Mouse (Mus musculus): Measurements from ENCODE around the gene Lrguk. TPM values are rescaled to one million over a fixed set of nuclear protein-coding genes. Genes with fewer than 3 reads are reported as not detected.

Lrguk gene
- polyA plus RNA-seq, 1 experiment from 2014 or later: 0.59 TPM

- 73% methylated on average over 4 of the region's 4 CpGs for WGBS
Observed at GRCm38 (mm10) chr6:34179911-34180310, 150.7 kb downstream of the Lrguk start.

GRCm38 (mm10) chr6:34181961-34182360 is 152.7 kb downstream of the Lrguk start:
- no peak for ATAC-seq (ENCODE audit: insufficient number of reproducible peaks, insufficient read depth, low FRiP score, low read depth)
- H3K4me1 ChIP-seq (ENCODE audit: control insufficient read depth in 2 of 2, insufficient read depth in 2 of 2, low read length in 2 of 2): no peaks in the 10 kb centered on the region
- WGBS: 41% methylated on average over 3 of the region's 3 CpGs
- H3K4me3 ChIP-seq (ENCODE audit: control insufficient read depth in 1 of 2, insufficient read depth in 1 of 2, low read depth in 1 of 2, low read length in 2 of 2): no peak overlapping the region
- no peaks in the 10 kb centered on the region for H3K27me3 ChIP-seq (ENCODE audit: control insufficient read depth, insufficient read depth, low read length)
- H3K4me2 ChIP-seq (ENCODE audit: low read length): no peak overlapping the region
- no peak overlapping the region for H3K9ac ChIP-seq (ENCODE audit: low read length)
- H3K36me3 ChIP-seq (ENCODE audit: control insufficient read depth, insufficient read depth, low read length): no peaks in the 10 kb centered on the region
- H3K27ac ChIP-seq (replicated peaks in 1 of 2; ENCODE audit: control insufficient read depth in 1 of 2, insufficient read depth in 1 of 2, low read depth in 2 of 2, low read length in 2 of 2): no peak overlapping the region
- no peaks in the 10 kb centered on the region for H3K9me3 ChIP-seq (ENCODE audit: control insufficient read depth, low read length)

More at GRCm38 (mm10) chr6:34179911-34180310, 150.7 kb downstream of the Lrguk start:
- no peak for ATAC-seq (ENCODE audit: insufficient number of reproducible peaks, insufficient read depth, low FRiP score, low read depth)
- H3K9me3 ChIP-seq (ENCODE audit: control insufficient read depth, low read length): no peaks in the 10 kb centered on the region
- no peak overlapping the region for H3K9ac ChIP-seq (ENCODE audit: low read length)
- no peak overlapping the region for H3K4me3 ChIP-seq (ENCODE audit: control insufficient read depth in 1 of 2, insufficient read depth in 1 of 2, low read depth in 1 of 2, low read length in 2 of 2)
- no peaks in the 10 kb centered on the region for H3K27me3 ChIP-seq (ENCODE audit: control insufficient read depth, insufficient read depth, low read length)
- H3K27ac ChIP-seq (replicated peaks in 1 of 2; ENCODE audit: control insufficient read depth in 1 of 2, insufficient read depth in 1 of 2, low read depth in 2 of 2, low read length in 2 of 2): no peak overlapping the region
- H3K36me3 ChIP-seq (ENCODE audit: control insufficient read depth, insufficient read depth, low read length): no peaks in the 10 kb centered on the region
- H3K4me1 ChIP-seq (ENCODE audit: control insufficient read depth in 2 of 2, insufficient read depth in 2 of 2, low read length in 2 of 2): peaks cover 0 to 10% of the 10 kb centered on the region in 2 experiments; a peak in 3 of 4 replicates
- no peak overlapping the region for H3K4me2 ChIP-seq (ENCODE audit: low read length)

- no peak for ATAC-seq (ENCODE audit: insufficient number of reproducible peaks, insufficient read depth, low FRiP score, low read depth)
Observed at GRCm38 (mm10) chr6:34183326-34183725, 154.1 kb downstream of the Lrguk start.

More at GRCm38 (mm10) chr6:34183326-34183725, 154.1 kb downstream of the Lrguk start:
- Histone ChIP-seq H3K27ac (replicated peaks in 1 of 2; ENCODE audit: control insufficient read depth in 1 of 2, insufficient read depth in 1 of 2, low read depth in 2 of 2, low read length in 2 of 2) (no peak overlapping the region), H3K36me3 (ENCODE audit: control insufficient read depth, insufficient read depth, low read length) (no peaks in the 10 kb centered on the region), H3K4me3 (ENCODE audit: control insufficient read depth in 1 of 2, insufficient read depth in 1 of 2, low read depth in 1 of 2, low read length in 2 of 2) (no peak overlapping the region), H3K9ac (ENCODE audit: low read length) (no peak overlapping the region), H3K4me2 (ENCODE audit: low read length) (no peak overlapping the region), H3K4me1 (ENCODE audit: control insufficient read depth in 2 of 2, insufficient read depth in 2 of 2, low read length in 2 of 2) (peaks cover 3 to 4% of the 10 kb centered on the region in 2 experiments; a peak in 1 of 4 replicates), H3K27me3 (ENCODE audit: control insufficient read depth, insufficient read depth, low read length) (no peaks in the 10 kb centered on the region), H3K9me3 (ENCODE audit: control insufficient read depth, low read length) (no peaks in the 10 kb centered on the region)
- WGBS: 76% methylated on average over 3 of the region's 3 CpGs

Other genes starting within 250 kb of the Lrguk start
- 36.9 and 39.9 TPM in 2 replicates for gene Slc35b4, start 147.7 kb downstream of the Lrguk start, polyA plus RNA-seq (2014; fragmentation: Nextera tagmentation; extraction: Ambion mirVana)